Mouse (Mus musculus) embryonic fibroblast, embryonic 13.5 days (primary cell): ENCODE measurements at regions not wholly inside any gene's neighbourhood (a gene's known extent, or its start where the extent isn't known, plus 50 kb on each side); places are given as distances from the start of the nearest gene placed in this dataset.

Source experiments
- CTCF ChIP-seq: IDR thresholded peaks from 2 replicates; pipeline ENCODE4 v1.5.1; 2011; ENCODE audit warnings: mild to moderate bottlenecking, control low read depth, low read length, moderate library complexity, borderline replicate concordance; ENCODE audit not compliant: insufficient read depth
- POLR2A ChIP-seq: IDR thresholded peaks from 2 replicates; pipeline ENCODE4 v1.6.1; 2011; ENCODE audit warnings: low read depth, mild to moderate bottlenecking, control low read depth, low read length, moderate library complexity

GRCm38 (mm10) chr7:121257466-121257865 lies 134.2 kb upstream of the Hs3st2 start:
- TF ChIP-seq CTCF (no peak), POLR2A (no peak)
